Mouse (Mus musculus): ENCODE measurements around the gene Nckap5. TPM values are rescaled to one million over a fixed set of nuclear protein-coding genes. Genes with fewer than 3 reads are reported as not detected.

Gene Nckap5
- polyA plus RNA-seq, 1 experiment: 0.11 TPM

GRCm38 (mm10) chr1:126511835-126512445 lies 318.7 kb downstream of the Nckap5 start:
- TF ChIP-seq MYOD1 (IDR thresholded peaks at IDR 0.05; ENCODE audit: control insufficient read depth in 1 of 3, insufficient read length in 2 of 3, low read depth in 2 of 3) (peak in 2 of 3 experiments; percentile 48 to 71), POLR2AphosphoS2 (IDR thresholded peaks at IDR 0.05; ENCODE audit: insufficient read length, low read depth) (no peak), MYOG (IDR thresholded peaks at IDR 0.05; ENCODE audit: control insufficient read depth in 1 of 3, insufficient read depth in 1 of 3, insufficient read length in 2 of 3, low read depth in 2 of 3) (no peak), USF1 (IDR thresholded peaks at IDR 0.05; ENCODE audit: low read depth) (peak; percentile 14), POLR2A (IDR thresholded peaks at IDR 0.05; ENCODE audit: insufficient read length, low read depth) (no peak), SRF (IDR thresholded peaks at IDR 0.05; ENCODE audit: control insufficient read depth, insufficient read length, low read depth) (no peak), MAX (IDR thresholded peaks at IDR 0.05; ENCODE audit: low read depth) (no peak), REST (IDR thresholded peaks at IDR 0.05; ENCODE audit: insufficient read depth, insufficient read length) (no peak), E2F4 (IDR thresholded peaks at IDR 0.05; ENCODE audit: insufficient read depth) (no peak), TCF12 (IDR thresholded peaks at IDR 0.05; ENCODE audit: insufficient read depth, poor library complexity, severe bottlenecking) (no peak), CEBPB (IDR thresholded peaks at IDR 0.05; ENCODE audit: insufficient read depth, poor library complexity, severe bottlenecking) (no peak), TCF3 (IDR thresholded peaks at IDR 0.05; ENCODE audit: insufficient read length, low read depth) (no peak)
- Histone ChIP-seq H3K4me3 (no peak overlapping the region), H3K79me2 (ENCODE audit: control insufficient read depth, insufficient read depth) (no peaks in the 10 kb centered on the region), H3K36me3 (ENCODE audit: control insufficient read depth, insufficient read depth) (no peaks in the 10 kb centered on the region), H3ac (ENCODE audit: control insufficient read depth, insufficient read length) (no peak overlapping the region), H3K4me2 (ENCODE audit: low read depth) (peak overlapping the region; percentile 19), H3K27me3 (ENCODE audit: control insufficient read depth, insufficient read depth, insufficient read length) (no peaks in the 10 kb centered on the region)

GRCm38 (mm10) chr1:126504717-126505116 lies 325.9 kb downstream of the Nckap5 start:
- Histone ChIP-seq H3K79me2 (ENCODE audit: control insufficient read depth, insufficient read depth) (no peaks in the 10 kb centered on the region), H3K27me3 (ENCODE audit: control insufficient read depth, insufficient read depth, insufficient read length) (no peaks in the 10 kb centered on the region), H3K4me2 (ENCODE audit: low read depth) (peak overlapping the region; percentile 18), H3K36me3 (ENCODE audit: control insufficient read depth, insufficient read depth) (no peaks in the 10 kb centered on the region), H3K4me3 (no peak overlapping the region), H3ac (ENCODE audit: control insufficient read depth, insufficient read length) (no peak overlapping the region)
- TF ChIP-seq REST (IDR thresholded peaks at IDR 0.05; ENCODE audit: insufficient read depth, insufficient read length) (no peak), TCF3 (IDR thresholded peaks at IDR 0.05; ENCODE audit: insufficient read length, low read depth) (no peak), TCF12 (IDR thresholded peaks at IDR 0.05; ENCODE audit: insufficient read depth, poor library complexity, severe bottlenecking) (peak; percentile 78), CEBPB (IDR thresholded peaks at IDR 0.05; ENCODE audit: insufficient read depth, poor library complexity, severe bottlenecking) (no peak), MYOG (IDR thresholded peaks at IDR 0.05; ENCODE audit: control insufficient read depth in 1 of 3, insufficient read depth in 1 of 3, insufficient read length in 2 of 3, low read depth in 2 of 3) (peak in 2 of 3 experiments; percentile 63 to 69), E2F4 (IDR thresholded peaks at IDR 0.05; ENCODE audit: insufficient read depth) (no peak), USF1 (IDR thresholded peaks at IDR 0.05; ENCODE audit: low read depth) (no peak), POLR2AphosphoS2 (IDR thresholded peaks at IDR 0.05; ENCODE audit: insufficient read length, low read depth) (no peak), MYOD1 (IDR thresholded peaks at IDR 0.05; ENCODE audit: control insufficient read depth in 1 of 3, insufficient read length in 2 of 3, low read depth in 2 of 3) (peak in 2 of 3 experiments; percentile 69 to 76)

GRCm38 (mm10) chr1:126502741-126503140 lies 327.9 kb downstream of the Nckap5 start:
- H3K36me3 ChIP-seq (ENCODE audit: control insufficient read depth, insufficient read depth): no peaks in the 10 kb centered on the region
- no peaks in the 10 kb centered on the region for H3K27me3 ChIP-seq (ENCODE audit: control insufficient read depth, insufficient read depth, insufficient read length)
- H3K79me2 ChIP-seq (ENCODE audit: control insufficient read depth, insufficient read depth): no peaks in the 10 kb centered on the region
- H3K4me3 ChIP-seq: no peak overlapping the region
- no peak overlapping the region for H3ac ChIP-seq (ENCODE audit: control insufficient read depth, insufficient read length)
- TF ChIP-seq MYOD1 (IDR thresholded peaks at IDR 0.05; ENCODE audit: control insufficient read depth in 1 of 3, insufficient read length in 2 of 3, low read depth in 2 of 3) (peak in 2 of 3 experiments; percentile 62 to 70), POLR2AphosphoS2 (IDR thresholded peaks at IDR 0.05; ENCODE audit: insufficient read length, low read depth) (no peak), MYOG (IDR thresholded peaks at IDR 0.05; ENCODE audit: control insufficient read depth in 1 of 3, insufficient read depth in 1 of 3, insufficient read length in 2 of 3, low read depth in 2 of 3) (peak in 2 of 3 experiments; percentile 49 to 62), TCF12 (IDR thresholded peaks at IDR 0.05; ENCODE audit: insufficient read depth, poor library complexity, severe bottlenecking) (no peak), REST (IDR thresholded peaks at IDR 0.05; ENCODE audit: insufficient read depth, insufficient read length) (no peak), USF1 (IDR thresholded peaks at IDR 0.05; ENCODE audit: low read depth) (no peak), MAX (IDR thresholded peaks at IDR 0.05; ENCODE audit: low read depth) (no peak), SRF (IDR thresholded peaks at IDR 0.05; ENCODE audit: control insufficient read depth, insufficient read length, low read depth) (no peak)
- H3K4me2 ChIP-seq (ENCODE audit: low read depth): peak overlapping the region; percentile 35

GRCm38 (mm10) chr1:126496722-126497121 lies 333.9 kb downstream of the Nckap5 start:
- Histone ChIP-seq H3K4me2 (ENCODE audit: low read depth) (no peak overlapping the region), H3K27me3 (ENCODE audit: control insufficient read depth, insufficient read depth, insufficient read length) (no peaks in the 10 kb centered on the region), H3K4me3 (no peak overlapping the region), H3K79me2 (ENCODE audit: control insufficient read depth, insufficient read depth) (no peaks in the 10 kb centered on the region), H3ac (ENCODE audit: control insufficient read depth, insufficient read length) (no peak overlapping the region), H3K36me3 (ENCODE audit: control insufficient read depth, insufficient read depth) (no peaks in the 10 kb centered on the region)
- no peak for TF ChIP-seq USF1 (IDR thresholded peaks at IDR 0.05; ENCODE audit: low read depth)
- TF ChIP-seq CEBPB (IDR thresholded peaks at IDR 0.05; ENCODE audit: insufficient read depth, poor library complexity, severe bottlenecking): no peak
- TF ChIP-seq E2F4 (IDR thresholded peaks at IDR 0.05; ENCODE audit: insufficient read depth): no peak
- TF ChIP-seq POLR2AphosphoS2 (IDR thresholded peaks at IDR 0.05; ENCODE audit: insufficient read length, low read depth): no peak
- no peak for TF ChIP-seq POLR2A (IDR thresholded peaks at IDR 0.05; ENCODE audit: insufficient read length, low read depth)
- no peak for TF ChIP-seq SRF (IDR thresholded peaks at IDR 0.05; ENCODE audit: control insufficient read depth, insufficient read length, low read depth)
- no peak for TF ChIP-seq TCF3 (IDR thresholded peaks at IDR 0.05; ENCODE audit: insufficient read length, low read depth)
- no peak for TF ChIP-seq MYOD1 (IDR thresholded peaks at IDR 0.05; ENCODE audit: control insufficient read depth in 1 of 3, insufficient read length in 2 of 3, low read depth in 2 of 3)
- TF ChIP-seq MAX (IDR thresholded peaks at IDR 0.05; ENCODE audit: low read depth): no peak
- no peak for TF ChIP-seq MYOG (IDR thresholded peaks at IDR 0.05; ENCODE audit: control insufficient read depth in 1 of 3, insufficient read depth in 1 of 3, insufficient read length in 2 of 3, low read depth in 2 of 3)
- TF ChIP-seq TCF12 (IDR thresholded peaks at IDR 0.05; ENCODE audit: insufficient read depth, poor library complexity, severe bottlenecking): no peak
- TF ChIP-seq REST (IDR thresholded peaks at IDR 0.05; ENCODE audit: insufficient read depth, insufficient read length): no peak

All from myocyte (in vitro differentiated cells).